Mouse (Mus musculus): ENCODE measurements at regions not wholly inside any gene's neighbourhood (a gene's known extent, or its start where the extent isn't known, plus 50 kb on each side); places are given as distances from the start of the nearest gene placed in this dataset.

DNA sequence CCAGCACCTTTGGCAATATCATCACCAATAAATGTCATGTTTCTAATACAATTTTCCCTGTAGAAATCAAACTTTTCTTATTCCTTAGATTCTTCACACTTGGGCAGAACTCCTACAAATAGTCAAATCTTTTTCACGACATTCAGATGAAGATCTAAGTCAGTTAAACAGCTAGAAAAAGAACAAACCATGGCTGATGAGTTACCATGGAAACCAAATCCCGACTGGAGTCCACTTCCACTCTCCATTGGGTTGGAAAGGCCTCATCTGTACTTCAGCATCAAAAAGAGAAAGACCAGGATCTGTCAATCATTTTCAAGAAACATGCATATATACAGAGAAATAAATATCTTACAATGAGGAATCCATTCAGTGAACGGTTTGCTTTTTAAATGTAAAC is 307.0 kb upstream of the Lrrn1 start:
- no peak for TF ChIP-seq POLR2A (IDR thresholded peaks at IDR 0.05; ENCODE audit: low read depth, low read length)
- no peak for TF ChIP-seq CTCF (conservative IDR thresholded peaks at IDR 0.05; ENCODE audit: insufficient read depth, insufficient read length, low read depth, low read length)

All from kidney, adult 2 months (tissue).